Mouse (Mus musculus): Measurements from ENCODE around the gene Tspo2. TPM values are rescaled to one million over a fixed set of nuclear protein-coding genes. Genes with fewer than 3 reads are reported as not detected.

Gene Tspo2
- total and polyA plus RNA-seq, 2 experiments from 2014 or later: 0.90 to 2.0 TPM

DNA sequence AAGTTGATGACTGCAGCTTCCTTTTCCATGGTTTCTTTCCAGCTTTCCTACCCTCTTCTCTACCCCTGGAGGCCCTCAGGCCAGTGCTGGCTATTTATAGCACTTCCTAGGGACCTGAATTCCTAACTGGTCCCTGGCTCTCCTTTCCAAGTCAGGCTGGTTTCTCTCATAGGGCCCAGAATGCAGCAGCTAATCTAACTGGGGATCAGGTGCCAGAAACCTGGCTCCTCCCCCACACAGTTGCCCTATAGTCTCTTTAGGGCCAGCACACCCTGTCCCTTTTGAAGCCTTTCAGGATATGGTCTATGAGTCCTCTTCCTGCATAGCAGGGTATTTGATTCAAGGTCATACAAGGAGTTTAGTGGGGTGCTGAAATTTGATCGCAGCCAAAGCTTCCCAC, 14.8 kb downstream of the Tspo2 start:
- H3K27me3 ChIP-seq (ENCODE audit: insufficient read depth, low read length): no peaks in the 10 kb centered on the region
- 92% methylated on average over 1 of the region's 1 CpGs for WGBS
- no peak for TF ChIP-seq CTCF (IDR thresholded peaks at IDR 0.05; ENCODE audit: low read depth)
- H3K4me1 ChIP-seq (ENCODE audit: insufficient read depth, low read length): 0 out of 2 replicates have a peak, but pooled peaks cover 3% of the 10 kb centered on the region
- ATAC-seq: no peak
- no peak overlapping the region for H3K4me2 ChIP-seq (ENCODE audit: low read depth, low read length)
- H3K27ac ChIP-seq: no peak overlapping the region
- H3K9ac ChIP-seq (replicated peaks; ENCODE audit: low read length): no peak overlapping the region
- DNase-seq (ENCODE audit: low spot score): no peak
- H3K36me3 ChIP-seq (ENCODE audit: insufficient read depth, low read length): no peaks in the 10 kb centered on the region
- H3K4me3 ChIP-seq (ENCODE audit: low read length): no peak overlapping the region
- H3K9me3 ChIP-seq (ENCODE audit: low read length): no peaks in the 10 kb centered on the region

GRCm38 (mm10) chr17:48434479-48434878, 16.8 kb downstream of the Tspo2 start:
- ATAC-seq (no peak), DNase-seq (ENCODE audit: low spot score) (no peak)
- 0 out of 2 replicates have a peak, but pooled peaks cover 3% of the 10 kb centered on the region for H3K4me1 ChIP-seq (ENCODE audit: insufficient read depth, low read length)
- no peaks in the 10 kb centered on the region for H3K36me3 ChIP-seq (ENCODE audit: insufficient read depth, low read length)
- no peak overlapping the region for H3K27ac ChIP-seq
- H3K9ac ChIP-seq (replicated peaks; ENCODE audit: low read length): no peak overlapping the region
- no peak overlapping the region for H3K4me2 ChIP-seq (ENCODE audit: low read depth, low read length)
- no peak for TF ChIP-seq CTCF (IDR thresholded peaks at IDR 0.05; ENCODE audit: low read depth)
- H3K9me3 ChIP-seq (ENCODE audit: low read length): no peaks in the 10 kb centered on the region
- 70% methylated on average over 5 of the region's 5 CpGs for WGBS
- no peak overlapping the region for H3K4me3 ChIP-seq (ENCODE audit: low read length)
- no peaks in the 10 kb centered on the region for H3K27me3 ChIP-seq (ENCODE audit: insufficient read depth, low read length)

DNA sequence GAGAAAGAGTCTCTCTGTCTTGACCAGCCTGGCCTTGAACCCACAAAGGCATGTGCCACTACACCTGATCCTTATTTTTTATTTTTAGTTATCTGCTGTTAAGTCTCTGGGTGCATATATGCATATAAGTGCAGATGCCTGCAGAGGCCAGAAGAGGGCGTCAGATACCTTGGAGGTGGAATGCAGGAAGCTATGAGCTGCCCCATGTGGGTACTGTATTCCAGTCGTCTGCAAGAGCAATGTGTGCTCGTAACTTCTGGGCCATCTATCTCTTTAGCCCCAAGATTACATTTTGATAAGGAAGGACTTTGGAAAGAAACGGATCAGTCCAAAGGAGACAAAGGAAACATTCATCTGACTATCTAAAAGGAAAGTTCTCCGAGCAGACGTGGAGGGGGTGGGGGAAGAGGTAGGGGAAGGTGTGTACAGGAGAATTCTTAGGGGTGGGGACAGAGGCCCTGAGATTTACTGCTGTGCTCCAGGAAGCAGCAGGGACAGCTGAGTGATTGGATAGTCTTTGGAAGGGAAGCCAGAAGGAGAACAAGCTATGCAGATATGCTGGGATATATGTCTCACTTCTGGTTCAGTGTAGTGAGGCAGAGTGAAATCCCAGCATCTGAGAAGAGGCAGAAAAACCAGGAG, 17.5 kb downstream of the Tspo2 start:
- peak; percentile 43 for TF ChIP-seq CTCF (IDR thresholded peaks at IDR 0.05; ENCODE audit: low read depth)
- WGBS: 71% methylated on average over 6 of the region's 6 CpGs
- no peak for ATAC-seq
- Histone ChIP-seq H3K36me3 (ENCODE audit: insufficient read depth, low read length) (no peaks in the 10 kb centered on the region), H3K4me1 (ENCODE audit: insufficient read depth, low read length) (0 out of 2 replicates have a peak, but pooled peaks cover 3% of the 10 kb centered on the region), H3K27ac (no peak overlapping the region), H3K9me3 (ENCODE audit: low read length) (no peaks in the 10 kb centered on the region), H3K27me3 (ENCODE audit: insufficient read depth, low read length) (no peaks in the 10 kb centered on the region), H3K4me3 (ENCODE audit: low read length) (no peak overlapping the region), H3K9ac (replicated peaks; ENCODE audit: low read length) (no peak overlapping the region), H3K4me2 (ENCODE audit: low read depth, low read length) (no peak overlapping the region)
- no peak for DNase-seq (ENCODE audit: low spot score)

DNA sequence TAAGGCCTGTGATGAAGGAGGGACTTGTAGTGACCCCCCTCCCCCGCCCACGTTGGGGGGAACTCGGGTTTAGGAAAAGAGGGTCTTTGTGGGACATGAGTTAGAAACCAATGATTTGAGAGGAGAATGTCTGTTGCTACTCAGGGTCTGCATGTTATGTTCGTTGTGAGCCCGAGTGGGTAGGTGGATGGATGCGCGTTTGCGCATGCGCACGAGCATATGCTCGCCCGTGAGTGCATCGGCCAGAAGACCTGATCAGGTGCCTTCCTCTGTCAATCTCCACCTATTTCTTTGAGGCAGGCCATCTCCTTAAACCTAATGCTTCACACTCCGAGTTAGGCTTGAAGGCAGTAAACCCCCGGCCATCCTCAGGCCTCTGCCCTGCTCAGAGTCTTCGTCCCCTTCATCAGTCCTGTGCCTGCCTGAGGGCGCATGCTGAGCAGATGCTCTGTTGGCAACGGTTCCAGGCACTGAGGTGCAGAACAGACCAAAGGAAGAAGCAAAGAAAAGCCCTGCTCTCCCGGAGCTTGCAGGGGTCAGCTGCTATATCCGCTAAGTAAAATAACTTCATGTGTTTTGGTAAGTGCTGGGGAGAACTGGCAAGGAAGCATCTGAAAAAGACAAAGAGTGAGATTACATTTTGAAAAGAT, 18.2 kb downstream of the Tspo2 start:
- no peak overlapping the region for H3K4me3 ChIP-seq (ENCODE audit: low read length)
- 65% methylated on average over 20 of the region's 20 CpGs for WGBS
- H3K27me3 ChIP-seq (ENCODE audit: insufficient read depth, low read length): no peaks in the 10 kb centered on the region
- 0 out of 2 replicates have a peak, but pooled peaks cover 3% of the 10 kb centered on the region for H3K4me1 ChIP-seq (ENCODE audit: insufficient read depth, low read length)
- no peak overlapping the region for H3K4me2 ChIP-seq (ENCODE audit: low read depth, low read length)
- no peaks in the 10 kb centered on the region for H3K36me3 ChIP-seq (ENCODE audit: insufficient read depth, low read length)
- no peak overlapping the region for H3K27ac ChIP-seq
- ATAC-seq (no peak), DNase-seq (ENCODE audit: low spot score) (no peak)
- no peaks in the 10 kb centered on the region for H3K9me3 ChIP-seq (ENCODE audit: low read length)
- H3K9ac ChIP-seq (replicated peaks; ENCODE audit: low read length): no peak overlapping the region
- TF ChIP-seq CTCF (IDR thresholded peaks at IDR 0.05; ENCODE audit: low read depth): no peak

DNA sequence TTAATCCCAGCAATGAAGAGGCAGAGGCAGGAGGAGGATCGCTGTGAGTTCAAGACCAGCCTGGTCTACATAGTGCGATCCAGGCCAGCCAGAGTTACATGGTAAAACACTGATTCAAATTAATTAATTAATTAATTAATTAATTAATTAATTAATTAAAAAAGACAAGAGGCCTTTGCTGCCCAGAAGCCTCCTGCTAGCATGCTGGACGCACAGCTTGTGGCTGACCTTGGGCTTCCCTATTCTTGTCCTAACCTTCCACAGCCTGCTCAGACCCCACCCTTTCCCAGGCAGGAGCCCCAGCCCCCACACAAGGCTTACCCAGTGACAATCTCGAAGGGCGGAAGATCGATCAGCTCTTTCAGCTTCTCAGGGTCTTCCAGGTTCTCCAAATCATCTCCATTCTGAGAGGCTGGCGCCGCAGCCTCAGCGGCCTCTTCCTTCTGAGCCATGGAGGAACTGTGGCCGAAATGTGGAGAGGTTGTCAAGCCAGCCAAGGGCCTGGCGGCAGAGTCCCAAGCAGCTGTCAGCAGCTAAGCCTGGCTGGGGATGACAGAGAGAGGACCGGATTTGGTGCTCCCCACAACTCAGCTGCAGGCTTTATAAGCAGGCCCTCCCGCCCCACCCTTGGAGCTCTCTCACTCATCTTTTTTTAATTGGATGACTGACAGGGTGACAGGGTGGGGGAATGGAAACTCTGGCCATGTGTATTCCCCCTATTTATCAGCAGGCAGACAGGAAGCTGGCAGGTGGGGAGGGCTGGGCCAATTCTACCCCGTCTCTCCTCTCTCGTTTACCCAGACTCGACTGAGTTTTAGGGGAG, 19.0 kb downstream of the Tspo2 start, which contains the start of gene Apobec2:
Gene Apobec2 (minus strand): TSS at position 773 of the 823 bp plus-strand sequence.
- TF ChIP-seq CTCF (IDR thresholded peaks at IDR 0.05; ENCODE audit: low read depth): no peak
- no peak within 1 kb of the TSS for H3K4me3 ChIP-seq (ENCODE audit: low read length)
- no peak within 1 kb of the TSS for H3K9ac ChIP-seq (replicated peaks; ENCODE audit: low read length)
- H3K9me3 ChIP-seq (ENCODE audit: low read length): no peaks in the 10 kb centered on the region
- no peaks in the 10 kb centered on the region for H3K36me3 ChIP-seq (ENCODE audit: insufficient read depth, low read length)
- ATAC-seq: peak; percentile 48; the same call in 1 of the 2 replicates
- H3K27me3 ChIP-seq (ENCODE audit: insufficient read depth, low read length): no peaks in the 10 kb centered on the region
- 60% methylated on average over 16 of the region's 16 CpGs for whole genome bisulfite sequencing
- no peak within 1 kb of the TSS for H3K4me2 ChIP-seq (ENCODE audit: low read depth, low read length)
- peak; percentile 54 for DNase-seq (ENCODE audit: low spot score)
- H3K4me1 ChIP-seq (ENCODE audit: insufficient read depth, low read length): 0 out of 2 replicates have a peak, but pooled peaks cover 3% of the 10 kb centered on the region
- H3K27ac ChIP-seq: no peak within 1 kb of the TSS

DNA sequence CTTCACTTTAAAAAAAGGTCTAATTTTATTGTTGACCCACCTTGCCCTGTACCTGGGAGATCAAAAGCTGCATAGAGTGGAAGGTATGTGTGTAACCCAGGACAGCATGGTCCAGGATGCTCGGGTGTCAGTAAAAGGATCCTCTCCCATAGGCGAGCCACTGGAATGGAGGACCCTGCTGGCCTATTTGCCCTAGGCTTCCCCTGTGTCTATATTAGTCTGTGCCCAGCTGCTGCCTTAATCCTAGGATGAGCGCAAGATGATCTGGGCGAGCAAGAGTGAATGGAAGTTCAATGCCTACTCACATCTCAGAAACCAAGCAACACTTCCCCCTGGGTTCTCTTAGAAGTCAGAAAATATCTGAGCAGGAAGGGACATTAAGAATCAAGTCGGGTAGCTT, 20.3 kb downstream of the Tspo2 start:
- Histone ChIP-seq H3K36me3 (ENCODE audit: insufficient read depth, low read length) (no peaks in the 10 kb centered on the region), H3K9me3 (ENCODE audit: low read length) (no peaks in the 10 kb centered on the region), H3K4me3 (ENCODE audit: low read length) (no peak overlapping the region), H3K27ac (no peak overlapping the region), H3K9ac (replicated peaks; ENCODE audit: low read length) (no peak overlapping the region), H3K4me2 (ENCODE audit: low read depth, low read length) (no peak overlapping the region), H3K4me1 (ENCODE audit: insufficient read depth, low read length) (peaks cover 7% of the 10 kb centered on the region; the same call in 1 of the 2 replicates), H3K27me3 (ENCODE audit: insufficient read depth, low read length) (no peaks in the 10 kb centered on the region)
- ATAC-seq (no peak), DNase-seq (ENCODE audit: low spot score) (no peak)
- WGBS: 75% methylated on average over 5 of the region's 5 CpGs
- TF ChIP-seq CTCF (IDR thresholded peaks at IDR 0.05; ENCODE audit: low read depth): no peak

All from hindbrain, postnatal 0 days (tissue).